Mouse (Mus musculus) lung, adult 2 months (tissue): ENCODE results near the gene Bzw1.

ENCODE experiments used
- CTCF ChIP-seq: fragments of 200-500 bp; IDR thresholded peaks from 2 replicates; pipeline ENCODE4 v1.5.1; 2011; ENCODE audit warnings: mild to moderate bottlenecking, low read length, control low read depth; ENCODE audit not compliant: insufficient read depth
- POLR2A ChIP-seq: fragments of 200-500 bp; IDR thresholded peaks from 2 replicates; pipeline ENCODE4 v1.6.1; 2011; ENCODE audit warnings: low read depth, mild to moderate bottlenecking, control low read depth, low read length, borderline replicate concordance; ENCODE audit errors: extremely low read depth

DNA sequence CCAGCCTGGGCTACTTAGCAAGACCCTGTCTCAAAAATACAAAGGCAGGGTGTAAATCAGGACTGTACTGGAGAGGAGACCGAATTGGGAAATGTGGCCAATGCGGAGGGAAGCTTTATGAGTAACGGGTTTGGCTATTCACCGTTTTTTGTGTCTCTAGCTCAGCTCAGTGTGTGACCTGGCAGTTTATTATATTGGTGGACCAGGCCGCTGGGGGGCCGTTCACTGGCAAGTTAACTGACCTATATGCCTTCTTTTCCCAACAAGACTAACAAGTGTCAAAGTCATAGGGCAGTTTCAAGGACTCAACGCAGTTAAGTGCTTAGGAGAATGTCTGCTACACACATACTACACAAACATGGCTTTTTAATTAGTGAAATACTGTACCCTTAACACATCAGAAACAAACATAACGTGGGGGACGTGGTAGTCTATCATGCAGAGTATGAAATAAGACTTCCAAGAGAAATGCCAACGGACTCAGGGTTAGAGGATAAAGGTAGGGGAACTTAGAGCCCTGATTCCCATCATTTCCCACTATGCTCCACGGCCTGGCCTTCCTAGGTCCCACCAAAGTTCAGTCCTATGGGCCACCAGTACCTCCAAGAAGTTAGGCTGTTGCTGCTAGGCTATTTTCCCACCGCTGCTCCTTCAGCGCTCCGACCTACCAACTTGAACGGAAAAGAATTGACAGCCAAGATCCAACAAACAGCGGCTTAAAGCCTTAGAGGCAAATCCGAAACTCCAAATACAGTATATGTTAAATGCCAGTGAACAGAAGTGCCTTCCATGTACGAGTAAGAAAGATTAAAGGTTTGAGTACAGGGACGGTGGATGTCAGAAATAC, 1.1 kb upstream of the Bzw1 start:
- TF ChIP-seq CTCF (no peak), POLR2A (no peak)
